ENCODE assay signal across 8 mouse cellular contexts in genomic region chr11:70687601-70688199, GRCm38 (mm10). TPM values are rescaled to one million over a fixed set of nuclear protein-coding genes. Genes with fewer than 3 reads are reported as not detected.
DNase-seq lines count a peak whose midpoint lies in the region; TF ChIP-seq lines count a peak whose summit lies in the region.

Camta2 (minus strand) TSS chr11:70688105.

- peak within 1 kb of the TSS; percentile 79 for H3K9ac ChIP-seq in ES-E14 (ENCODE audit: insufficient read depth, low read depth, low read length, poor library complexity, severe bottlenecking)

- no peak for DNase-seq in ES-E14 (ENCODE audit: low read depth, low spot score)
- DNase-seq in cerebellum, adult 2 months: peak; percentile 87 to 94
- DNase-seq in forelimb bud, embryonic 11.5 days (ENCODE audit: low read depth, low spot score): peak; percentile 72
- DNase-seq in heart, postnatal 4 days: peak; percentile 92
- peak; percentile 86 for DNase-seq in layer of hippocampus, adult 9-11 months
- peak; percentile 95 for DNase-seq in lung, postnatal 10 days
- DNase-seq in ovary, postnatal 36 days (ENCODE audit: low spot score): peak; percentile 87
- peak; percentile 89 to 90 for DNase-seq in thymus, postnatal 36 days

- H3K36me3 ChIP-seq in ES-E14 (ENCODE audit: control insufficient read depth, insufficient read depth, low read length, poor library complexity, severe bottlenecking): peaks cover 6% of the 10 kb centered on the region; the same call in 1 of the 2 replicates

- peak; percentile 74 for TF ChIP-seq POLR2A in cerebellum, adult 2 months (IDR thresholded peaks at IDR 0.05; ENCODE audit: borderline replicate concordance, insufficient read depth, low read length)

- peak; percentile 29; the same call in 1 of the 2 replicates for TF ChIP-seq CTCF in cerebellum, adult 2 months (IDR thresholded peaks at IDR 0.05; ENCODE audit: borderline replicate concordance, insufficient read depth, low read depth, low read length)

- peak within 1 kb of the TSS; percentile 83 to 87 for H3K4me3 ChIP-seq in ES-E14 (ENCODE audit: insufficient read depth in 1 of 2, low read depth in 1 of 2, low read length in 2 of 2, poor library complexity in 1 of 2, severe bottlenecking in 1 of 2)
- peak within 1 kb of the TSS; percentile 76 for H3K4me3 ChIP-seq in cerebellum, adult 2 months (replicated peaks; ENCODE audit: insufficient read depth, low read depth, low read length)

- no peaks in the 10 kb centered on the region for H3K9me3 ChIP-seq in ES-E14 (ENCODE audit: control insufficient read depth, insufficient read depth, low read depth, low read length)

- no peak within 1 kb of the TSS for H3K27ac ChIP-seq in ES-E14 (ENCODE audit: insufficient read depth, low read depth, low read length, poor library complexity, severe bottlenecking)
- H3K27ac ChIP-seq in cerebellum, adult 2 months (ENCODE audit: insufficient read depth, low read length): peak within 1 kb of the TSS; percentile 67

- WGBS in cerebellum, adult 2 months: under 1% methylated on average over 55 of the region's 55 CpGs

- H3K4me1 ChIP-seq in ES-E14 (ENCODE audit: control insufficient read depth in 2 of 2, insufficient read depth in 2 of 2, low read length in 2 of 2, poor library complexity in 1 of 2): peaks cover 1 to 9% of the 10 kb centered on the region in 2 experiments; a peak in 2 of 4 replicates
- H3K4me1 ChIP-seq in cerebellum, adult 2 months (ENCODE audit: control insufficient read depth, insufficient read depth, low read length): peaks cover 12% of the 10 kb centered on the region; the same call in 1 of the 2 replicates

- in situ Hi-C loops in ES-E14 (cut with MboI; ENCODE audit: low sequenced_read_pairs in 2 of 2, unreplicated experiment in 2 of 2): no loop called here

- no peaks in the 10 kb centered on the region for H3K27me3 ChIP-seq in cerebellum, adult 2 months (ENCODE audit: control insufficient read depth, insufficient read depth, low read length)

TF ChIP-seq in ES-E14, 5 proteins besides CTCF, POLR2A, EP300 and RAD21:
- TF ChIP-seq ZNF384 (IDR thresholded peaks at IDR 0.05; ENCODE audit: low read depth, low read length): no peak
- no peak for TF ChIP-seq ZC3H11A (IDR thresholded peaks at IDR 0.05; ENCODE audit: borderline replicate concordance, low read depth, low read length)
- no peak for TF ChIP-seq MAFK (IDR thresholded peaks at IDR 0.05; ENCODE audit: insufficient read depth, low read depth, low read length)
- TF ChIP-seq CHD2 (IDR thresholded peaks at IDR 0.05; ENCODE audit: low read depth, low read length): no peak
- TF ChIP-seq HCFC1 (IDR thresholded peaks at IDR 0.05; ENCODE audit: borderline replicate concordance, insufficient read depth, low read length): no peak

RNA-seq across cellular contexts. Expression of gene Camta2, which starts in this region (rescaled TPM):
- 3.9 and 5.6 TPM in 2 replicates for total RNA-seq in ES-E14 (2012; rRNA removed)
- polyA plus RNA-seq in cerebellum, adult 2 months (2012; rRNA removed): 108 TPM in 2 replicates
- total RNA-seq in heart, postnatal 4 days (2021): 10 to 100 TPM; 22.2 to 23.5 TPM
